Mouse (Mus musculus) liver, postnatal 0 days (tissue): ENCODE measurements around the gene Caln1. TPM values are rescaled to one million over a fixed set of nuclear protein-coding genes. Genes with fewer than 3 reads are reported as not detected.

Source experiments
- ATAC-seq: fragments of 200-750 bp; cut with Nextera tagmentation; 2 replicates; pipeline ENCODE4 v1.8.0; 2017; ENCODE audit warnings: mild to moderate bottlenecking, moderate library complexity
- DNase-seq: peaks from one replicate; pipeline ENCODE4 v3.0.0-alpha.2; 2016
- H3K27ac ChIP-seq: fragments of 300-500 bp; sonication (generic); 2 replicates; pipeline ENCODE4 v1.5.1; 2014; ENCODE audit warnings: antibody characterized with exemption, moderate library complexity, mild to moderate bottlenecking, low read depth
- H3K27me3 ChIP-seq: fragments of 300-500 bp; sonication (generic); 2 replicates; pipeline ENCODE4 v1.6.1; 2014; ENCODE audit warnings: low read length, control low read depth, mixed read lengths; ENCODE audit not compliant: insufficient read depth
- H3K36me3 ChIP-seq: fragments of 300-500 bp; sonication (generic); replicated peaks from 2 replicates; pipeline ENCODE4 v1.6.1; 2014; ENCODE audit warnings: mild to moderate bottlenecking, control low read depth, low read length, moderate library complexity, mixed read lengths; ENCODE audit not compliant: insufficient read depth
- H3K4me1 ChIP-seq: fragments of 300-500 bp; sonication (generic); 2 replicates; pipeline ENCODE4 v1.6.1; 2014; ENCODE audit warnings: antibody characterized with exemption, mild to moderate bottlenecking, control low read depth; ENCODE audit not compliant: insufficient read depth
- H3K4me2 ChIP-seq: fragments of 300-500 bp; sonication (generic); 2 replicates; pipeline ENCODE4 v1.6.1; 2014; ENCODE audit warnings: low read depth, mild to moderate bottlenecking, low read length, moderate library complexity, mixed read lengths
- H3K4me3 ChIP-seq: fragments of 300-500 bp; sonication (generic); 2 replicates; pipeline ENCODE4 v1.5.1; 2014; ENCODE audit warnings: low read depth, low read length
- H3K9ac ChIP-seq: fragments of 300-500 bp; sonication (generic); replicated peaks from 2 replicates; pipeline ENCODE4 v1.6.1; 2014; ENCODE audit warnings: mild to moderate bottlenecking, moderate library complexity
- H3K9me3 ChIP-seq: fragments of 300-500 bp; sonication (generic); 2 replicates; pipeline ENCODE4 v1.6.1; 2016; ENCODE audit warnings: mild to moderate bottlenecking, control low read depth, low read length, mixed read lengths
- CTCF ChIP-seq: sonication (generic); IDR thresholded peaks from 2 replicates; pipeline ENCODE4 v1.5.1; 2016; ENCODE audit warnings: antibody characterized with exemption, low read depth
- EP300 ChIP-seq: IDR thresholded peaks from 2 replicates; pipeline ENCODE4 v1.6.1; 2016; ENCODE audit warnings: antibody characterized with exemption, low read depth, mild to moderate bottlenecking
- WGBS: fragments of 180-500 bp; shearing (Covaris S2); extraction: QIAGEN DNeasy Blood & Tissue Kit; methylation state at CpG from one replicate; pipeline ENCODE4 v1.1.7; 2014; ENCODE audit not compliant: insufficient replicate concordance; 5-methylcytosine and 5-hydroxymethylcytosine counted together
- polyA plus RNA-seq: library from polyadenylated mRNA; unstranded; fragments of >200 nt; fragmentation: Nextera tagmentation; extraction: Ambion mirVana; gene quantifications from 2 replicates; pipeline ENCODE4 v1.2.1, GENCODE M21; 2015

Caln1 gene
- polyA plus RNA-seq, 1 experiment from 2014 or later: 3.0 TPM

GRCm38 (mm10) chr5:130458076-130458475 lies 88.8 kb downstream of the Caln1 start:
- TF ChIP-seq CTCF (no peak), EP300 (no peak)
- ATAC-seq (no peak), DNase-seq (no peak)
- Histone ChIP-seq H3K9me3 (no peaks in the 10 kb centered on the region), H3K9ac (no peak overlapping the region), H3K36me3 (no peaks in the 10 kb centered on the region), H3K4me1 (no peaks in the 10 kb centered on the region), H3K27ac (no peak overlapping the region), H3K27me3 (no peaks in the 10 kb centered on the region), H3K4me3 (no peak overlapping the region), H3K4me2 (no peak overlapping the region)
- 79% methylated on average over 7 of the region's 7 CpGs for WGBS

- Histone ChIP-seq H3K27ac (no peak overlapping the region), H3K27me3 (no peaks in the 10 kb centered on the region), H3K36me3 (no peaks in the 10 kb centered on the region), H3K4me1 (no peaks in the 10 kb centered on the region), H3K9ac (no peak overlapping the region), H3K4me2 (no peak overlapping the region), H3K4me3 (no peak overlapping the region), H3K9me3 (peaks cover 2% of the 10 kb centered on the region; the same call in 1 of the 2 replicates)
- 65% methylated on average over 10 of the region's 10 CpGs for WGBS
- DNase-seq (no peak), ATAC-seq (no peak)
- TF ChIP-seq CTCF (no peak), EP300 (no peak)
Observed at GRCm38 (mm10) chr5:130472209-130472608, 103.0 kb downstream of the Caln1 start.

GRCm38 (mm10) chr5:130474876-130475275 lies 105.6 kb downstream of the Caln1 start:
- Histone ChIP-seq H3K4me1 (no peaks in the 10 kb centered on the region), H3K4me3 (no peak overlapping the region), H3K9me3 (no peaks in the 10 kb centered on the region), H3K4me2 (no peak overlapping the region), H3K9ac (no peak overlapping the region), H3K27me3 (no peaks in the 10 kb centered on the region), H3K36me3 (no peaks in the 10 kb centered on the region), H3K27ac (no peak overlapping the region)
- no peak for ATAC-seq
- no peak for DNase-seq
- TF ChIP-seq EP300 (no peak), CTCF (no peak)
- 75% methylated on average over 6 of the region's 6 CpGs for WGBS

- Histone ChIP-seq H3K9me3 (no peaks in the 10 kb centered on the region), H3K9ac (no peak overlapping the region), H3K36me3 (no peaks in the 10 kb centered on the region), H3K27me3 (no peaks in the 10 kb centered on the region), H3K4me2 (no peak overlapping the region), H3K27ac (no peak overlapping the region), H3K4me3 (no peak overlapping the region), H3K4me1 (no peaks in the 10 kb centered on the region)
- DNase-seq: no peak
- 67% methylated on average over 12 of the region's 12 CpGs for WGBS
- TF ChIP-seq EP300: no peak
- TF ChIP-seq CTCF: no peak
- ATAC-seq: no peak
Observed at GRCm38 (mm10) chr5:130476741-130477140, 107.5 kb downstream of the Caln1 start.

DNA sequence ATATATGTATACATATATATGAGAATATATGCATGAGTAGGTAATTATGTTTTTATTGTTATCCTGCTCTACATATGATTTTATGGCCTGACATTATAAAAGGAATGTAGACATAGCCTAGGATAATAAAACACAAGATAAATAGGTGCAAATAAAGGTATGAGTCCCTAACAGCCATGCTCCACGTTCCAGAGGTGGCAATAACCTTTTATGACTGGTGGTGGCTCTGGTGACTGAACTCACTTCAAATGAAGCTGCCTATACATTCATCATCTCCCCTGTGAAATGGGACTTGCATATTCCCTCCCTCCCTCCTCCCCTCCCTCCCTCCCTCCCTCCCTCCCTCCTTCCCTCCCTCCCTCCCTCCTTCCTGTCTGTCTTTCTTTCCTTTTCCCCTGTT lies 111.0 kb downstream of the Caln1 start:
- H3K9me3 ChIP-seq: no peaks in the 10 kb centered on the region
- H3K27ac ChIP-seq: no peak overlapping the region
- no peak overlapping the region for H3K4me2 ChIP-seq
- no peaks in the 10 kb centered on the region for H3K36me3 ChIP-seq
- no peak for TF ChIP-seq CTCF
- TF ChIP-seq EP300: no peak
- H3K27me3 ChIP-seq: no peaks in the 10 kb centered on the region
- no peak overlapping the region for H3K4me3 ChIP-seq
- WGBS: 35% methylated on average over 1 of the region's 1 CpGs
- no peak for DNase-seq
- ATAC-seq: no peak
- no peak overlapping the region for H3K9ac ChIP-seq
- no peaks in the 10 kb centered on the region for H3K4me1 ChIP-seq

GRCm38 (mm10) chr5:130491471-130491870 lies 122.2 kb downstream of the Caln1 start:
- H3K27me3 ChIP-seq: no peaks in the 10 kb centered on the region
- no peaks in the 10 kb centered on the region for H3K36me3 ChIP-seq
- H3K9ac ChIP-seq: no peak overlapping the region
- ATAC-seq: no peak
- H3K9me3 ChIP-seq: no peaks in the 10 kb centered on the region
- TF ChIP-seq CTCF (no peak), EP300 (no peak)
- no peak for DNase-seq
- H3K4me3 ChIP-seq: no peak overlapping the region
- 79% methylated on average over 5 of the region's 5 CpGs for WGBS
- no peak overlapping the region for H3K27ac ChIP-seq
- H3K4me2 ChIP-seq: no peak overlapping the region
- H3K4me1 ChIP-seq: no peaks in the 10 kb centered on the region

DNA sequence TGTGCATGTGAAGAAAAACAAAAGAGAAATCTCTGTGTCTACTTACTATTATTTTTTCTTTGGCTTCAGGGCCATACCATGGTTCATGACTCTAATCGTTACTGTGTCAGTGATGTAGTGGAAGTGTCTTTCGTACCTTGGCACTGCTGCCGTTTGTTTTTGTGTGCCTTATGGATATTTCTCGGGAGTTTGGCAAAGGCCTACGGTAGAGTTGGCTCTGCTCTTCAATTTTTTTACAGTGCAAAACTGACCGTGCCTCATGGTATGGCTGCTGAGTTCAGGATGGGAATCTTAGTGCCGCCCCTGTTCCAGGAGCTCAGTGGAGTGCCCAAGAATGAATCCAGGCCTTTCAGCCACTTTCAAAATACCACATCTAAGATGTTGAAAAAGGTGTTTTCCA lies 123.0 kb downstream of the Caln1 start:
- WGBS: 79% methylated on average over 7 of the region's 7 CpGs
- H3K4me1 ChIP-seq: no peaks in the 10 kb centered on the region
- H3K9me3 ChIP-seq: no peaks in the 10 kb centered on the region
- no peak for TF ChIP-seq CTCF
- no peak for TF ChIP-seq EP300
- DNase-seq (no peak), ATAC-seq (no peak)
- no peak overlapping the region for H3K9ac ChIP-seq
- H3K27ac ChIP-seq: no peak overlapping the region
- no peaks in the 10 kb centered on the region for H3K27me3 ChIP-seq
- no peak overlapping the region for H3K4me2 ChIP-seq
- H3K4me3 ChIP-seq: no peak overlapping the region
- no peaks in the 10 kb centered on the region for H3K36me3 ChIP-seq
